Mouse (Mus musculus): Measurements from ENCODE around the gene Tceal7. TPM values are rescaled to one million over a fixed set of nuclear protein-coding genes. Genes with fewer than 3 reads are reported as not detected.
A peak's percentile ranks its signal among the peaks of the same experiment; 100 is the strongest.
"Not testable (repeated sequence)": the region's sequence is repeated elsewhere in the genome, so short reads cannot be mapped to it uniquely, and the experiment has no call there.

Gene Tceal7
- total RNA-seq (2021) (not detected), polyA plus RNA-seq (2012; rRNA removed) (not detected in 2 replicates)
- long read RNA-seq: 0 reads

DNA sequence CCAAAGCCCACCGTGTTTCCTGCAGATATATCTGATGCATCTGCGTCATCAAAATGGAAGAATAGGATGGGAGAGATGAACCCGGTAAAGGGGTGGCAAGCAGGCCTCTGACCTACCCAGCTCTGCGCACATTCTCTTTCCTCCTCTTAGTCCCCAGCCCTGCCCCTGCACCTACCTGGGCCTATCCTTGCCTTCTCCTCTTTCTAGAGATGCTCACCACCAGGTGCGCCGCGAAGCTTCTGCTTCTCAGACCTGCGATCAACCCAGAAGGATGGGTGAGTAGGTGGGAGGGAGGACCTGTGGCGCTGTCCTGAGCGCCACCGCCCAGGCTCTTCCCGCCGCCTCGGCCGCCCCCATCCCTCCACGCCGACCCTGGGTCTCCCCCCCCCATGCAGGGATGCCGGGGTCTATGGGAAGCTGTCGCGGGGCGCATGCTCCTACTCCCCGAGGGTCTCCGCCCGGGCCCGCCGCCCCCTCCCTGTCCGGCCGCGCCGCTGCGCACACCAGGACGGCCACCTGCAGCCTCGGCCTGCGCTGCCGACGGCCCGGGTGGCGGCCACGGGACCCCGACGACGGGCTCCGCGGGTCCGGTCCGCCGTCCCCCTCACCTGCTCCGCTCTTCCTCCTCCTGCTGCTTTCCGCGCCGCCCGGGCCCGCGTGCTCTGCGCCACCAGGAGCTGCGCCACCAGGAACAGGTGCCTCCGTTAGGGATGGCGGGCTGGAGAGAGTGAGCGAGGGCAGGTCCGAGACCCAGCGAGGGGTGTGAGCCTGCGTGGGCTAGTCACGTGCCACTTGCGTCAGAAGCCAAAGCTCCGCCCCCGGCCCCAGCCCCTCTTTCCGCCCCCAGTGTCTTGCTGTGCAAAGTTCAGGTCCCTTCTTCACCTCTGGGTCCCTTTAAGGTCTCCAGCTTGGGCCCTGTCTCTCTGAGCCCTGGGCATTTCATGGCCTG is at the start of gene Tceal7, which contains the start of gene Bex1:
Tceal7 (plus strand) TSS at position 51 of the 949 bp plus-strand sequence.
Bex1 (minus strand) TSS at position 785 of the 949 bp plus-strand sequence.
- DNase-seq: not testable (repeated sequence)

DNA sequence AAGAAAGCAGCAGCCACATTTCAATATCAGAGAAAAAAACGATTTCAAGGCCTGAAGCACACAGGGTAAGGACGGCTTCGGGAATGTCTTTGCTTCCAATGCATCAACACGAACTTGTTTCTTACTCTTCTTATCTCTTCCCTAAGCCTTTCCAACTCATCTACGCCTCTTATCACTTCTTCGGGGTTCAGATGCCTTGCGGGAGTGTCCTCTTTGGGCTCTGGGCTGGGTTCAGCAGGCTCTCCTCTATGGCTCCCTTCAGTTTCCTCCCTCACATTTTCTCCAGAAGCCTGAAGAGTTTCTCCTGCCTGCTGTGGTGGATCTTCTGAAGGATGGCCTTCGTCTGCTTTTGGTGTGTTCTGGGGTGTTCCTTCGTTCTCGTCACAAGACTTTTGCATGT is 44.0 kb upstream of the Tceal7 start:
- DNase-seq: peak; percentile 1

DNA sequence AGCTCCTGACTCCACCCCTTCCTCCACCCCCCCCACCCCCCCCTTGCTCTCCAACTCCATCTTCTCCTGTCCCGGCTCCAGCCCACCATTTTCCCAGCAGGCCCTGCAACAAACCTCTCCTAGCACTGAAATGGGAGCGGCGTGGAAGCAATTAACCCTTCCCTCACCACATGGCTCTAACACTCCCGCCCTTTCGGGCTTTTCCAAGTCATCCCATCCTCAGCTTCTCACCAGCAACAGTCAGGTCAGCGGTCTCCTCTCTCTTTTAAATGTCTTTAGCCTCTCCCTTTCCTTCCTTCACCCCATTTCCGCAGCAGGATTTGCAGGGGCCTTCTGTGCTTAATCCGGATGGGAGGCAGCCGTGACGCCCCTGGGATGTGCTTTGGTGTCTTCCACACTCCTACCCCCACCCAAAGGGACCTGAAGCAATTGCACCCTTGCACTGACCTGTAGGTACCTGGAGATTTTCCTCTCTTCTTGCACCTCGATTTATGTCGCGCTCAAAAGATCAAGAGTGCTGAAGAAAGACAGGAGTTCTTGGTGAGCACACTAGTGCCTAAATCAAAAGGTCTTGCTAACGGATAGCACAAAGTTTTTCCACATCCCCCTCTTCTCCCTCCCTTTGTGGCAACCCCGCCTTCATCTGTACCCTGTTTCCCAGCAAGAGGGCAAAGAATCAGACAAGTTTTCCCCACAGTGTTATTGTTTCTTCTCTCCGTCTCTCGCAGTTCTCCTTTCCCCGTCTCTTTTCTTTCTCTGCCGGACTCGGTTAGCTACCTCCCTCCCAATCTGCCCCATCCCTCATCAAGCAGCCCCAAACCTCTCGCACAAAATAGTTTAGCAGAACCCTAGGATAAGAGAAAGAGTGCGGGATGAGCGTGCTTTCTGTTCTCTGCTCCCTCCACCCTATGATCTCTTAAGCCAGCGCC is 43.1 kb upstream of the Tceal7 start:
- peak; percentile 59 for DNase-seq

DNA sequence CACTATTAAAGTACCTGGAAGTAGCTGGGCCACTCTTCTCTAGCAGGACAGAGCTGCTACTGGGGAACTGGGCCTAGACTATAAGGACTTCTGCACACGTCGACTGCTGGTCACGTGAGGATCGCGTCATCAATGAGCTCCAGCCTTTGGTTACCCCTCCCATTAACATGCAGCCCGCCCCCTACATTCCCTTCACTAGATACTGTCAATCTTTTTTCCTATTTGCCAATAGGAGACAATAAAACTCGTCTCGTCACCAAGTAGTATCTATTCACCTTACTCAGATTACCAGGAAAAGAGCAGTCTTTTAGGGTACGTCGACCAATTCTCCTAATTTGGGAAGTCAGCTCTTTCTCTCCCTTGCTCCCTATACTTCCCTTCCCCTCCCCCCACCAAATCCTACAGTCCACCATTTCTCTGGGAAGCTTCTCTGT is 42.4 kb upstream of the Tceal7 start, which contains the start of gene Tceal8:
Tceal8 (minus strand) TSS at position 225 of the 434 bp plus-strand sequence.
- peak; percentile 80 for DNase-seq

DNA sequence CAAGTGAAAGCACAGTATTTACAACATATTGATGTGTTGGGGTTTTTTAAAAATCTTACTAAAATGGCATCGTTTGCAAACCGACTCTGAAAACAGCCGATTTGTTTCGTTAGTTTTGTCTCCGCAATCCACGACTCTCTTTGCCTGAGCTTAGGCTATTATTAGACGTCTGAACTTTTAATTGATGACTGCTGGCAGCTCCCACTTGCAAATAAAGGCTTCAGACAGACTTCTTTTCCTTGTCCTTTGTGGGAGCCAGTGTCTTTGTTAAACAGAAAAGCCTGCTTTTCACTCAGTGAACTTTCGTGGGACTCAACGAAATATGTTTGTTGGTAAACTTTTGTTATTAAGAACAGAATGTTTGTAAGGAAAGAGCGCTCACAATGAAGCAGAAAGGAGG is 41.8 kb upstream of the Tceal7 start:
- peak; percentile 6 for DNase-seq

DNA sequence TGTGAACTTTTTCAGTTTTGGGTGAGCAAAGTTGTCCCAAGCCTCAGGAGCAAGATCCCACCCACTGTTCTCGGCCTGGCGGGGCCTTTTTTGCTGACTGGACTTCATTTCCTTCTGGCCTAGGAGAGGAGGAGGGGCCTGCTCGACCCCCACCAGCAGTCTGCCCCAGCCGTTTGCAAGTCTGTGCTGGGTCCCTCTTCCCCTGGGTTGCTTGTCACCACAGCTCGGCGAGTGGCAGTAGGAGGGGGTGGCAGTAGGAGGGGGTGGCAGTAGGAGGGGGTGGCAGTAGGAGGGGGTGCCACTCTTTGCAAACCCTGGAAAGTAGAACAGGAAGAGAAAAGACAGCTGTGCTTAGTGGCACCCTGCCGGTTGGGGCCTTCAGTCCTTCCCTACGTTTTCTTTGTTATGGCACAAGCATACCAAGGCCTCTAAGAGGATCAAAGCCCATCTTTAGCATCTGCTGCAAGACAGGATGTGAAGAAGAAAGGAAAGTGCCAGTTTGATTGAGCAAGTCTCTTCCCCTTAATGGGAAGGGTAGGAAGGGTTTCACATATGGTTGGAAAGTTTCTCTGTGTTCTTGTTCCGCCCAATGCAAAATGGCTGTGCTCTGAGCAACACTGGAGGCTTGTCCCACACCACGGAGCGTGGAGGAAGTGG is 33.6 kb upstream of the Tceal7 start:
- no peak for DNase-seq

DNA sequence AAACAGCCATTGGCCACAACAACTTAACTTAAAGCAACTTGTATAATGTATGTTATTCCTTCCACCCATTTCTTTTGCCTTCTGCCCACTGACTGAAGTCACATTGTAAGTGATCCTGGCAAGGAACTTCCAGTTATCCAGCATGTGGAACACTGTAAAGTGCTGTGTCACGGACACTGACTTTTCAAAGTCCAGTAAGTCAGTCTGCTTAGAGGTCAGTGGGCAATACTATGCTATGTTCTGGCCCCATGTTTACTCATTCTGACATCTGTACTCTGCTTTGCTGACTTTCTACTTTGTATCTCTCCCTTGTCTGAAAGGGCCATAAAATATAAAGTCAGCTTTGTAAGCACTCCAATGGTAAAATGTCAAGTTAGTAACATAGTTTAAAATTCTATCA is 31.5 kb upstream of the Tceal7 start:
- DNase-seq: no peak

DNA sequence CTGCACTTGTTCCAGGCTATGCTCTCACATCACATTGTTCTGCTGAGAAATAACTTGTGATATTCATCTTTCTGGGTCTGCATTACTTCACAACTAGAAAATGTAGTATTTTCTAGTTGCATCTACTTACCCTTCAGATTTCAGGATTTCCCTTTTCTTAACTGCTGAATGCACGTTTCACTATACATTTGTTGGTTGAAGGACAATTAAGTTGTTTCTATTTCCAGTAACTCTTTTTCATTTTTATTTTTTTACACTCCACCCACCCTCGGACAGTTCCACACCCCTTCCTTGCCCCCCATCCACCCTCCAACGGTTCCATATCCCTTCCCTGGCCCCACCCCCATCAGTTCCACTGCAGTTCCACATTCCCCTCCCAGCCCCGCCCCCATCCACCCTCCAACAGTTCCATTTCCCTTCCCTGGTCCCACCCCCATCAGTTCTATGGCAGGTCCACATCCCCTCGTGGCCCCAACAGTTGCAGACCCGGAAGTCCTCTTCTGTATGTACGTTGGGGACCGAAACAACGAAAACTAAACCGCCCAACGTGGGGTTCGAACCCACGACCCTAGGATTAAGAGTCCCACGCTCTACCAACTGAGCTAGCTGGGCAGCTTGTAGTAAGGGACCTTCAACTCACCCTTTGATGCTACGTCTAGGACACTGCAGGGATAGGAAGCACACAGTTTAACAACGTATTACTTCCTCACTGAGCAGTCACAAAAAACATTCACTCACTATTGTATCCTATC is 19.2 kb upstream of the Tceal7 start:
- DNase-seq: no peak

DNA sequence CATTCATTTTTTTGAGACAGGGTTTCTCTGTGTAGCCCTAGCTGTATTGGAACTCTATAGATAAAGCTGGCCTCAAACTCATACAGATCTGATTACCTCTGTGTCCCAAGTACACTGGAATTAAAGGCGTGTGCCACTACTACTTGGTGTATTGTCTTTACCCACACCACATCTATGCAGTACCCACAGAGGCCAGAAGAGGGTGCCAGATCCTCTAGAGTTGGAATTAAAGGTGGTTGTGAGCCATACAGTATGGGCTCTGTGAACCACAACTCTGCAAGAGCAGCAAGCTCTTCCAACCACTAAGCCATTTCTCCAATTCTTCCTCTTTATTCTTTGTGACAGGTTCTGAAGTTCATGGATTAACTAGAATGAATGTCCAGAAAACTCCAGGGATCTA is 17.7 kb upstream of the Tceal7 start:
- DNase-seq: peak; percentile 25

DNA sequence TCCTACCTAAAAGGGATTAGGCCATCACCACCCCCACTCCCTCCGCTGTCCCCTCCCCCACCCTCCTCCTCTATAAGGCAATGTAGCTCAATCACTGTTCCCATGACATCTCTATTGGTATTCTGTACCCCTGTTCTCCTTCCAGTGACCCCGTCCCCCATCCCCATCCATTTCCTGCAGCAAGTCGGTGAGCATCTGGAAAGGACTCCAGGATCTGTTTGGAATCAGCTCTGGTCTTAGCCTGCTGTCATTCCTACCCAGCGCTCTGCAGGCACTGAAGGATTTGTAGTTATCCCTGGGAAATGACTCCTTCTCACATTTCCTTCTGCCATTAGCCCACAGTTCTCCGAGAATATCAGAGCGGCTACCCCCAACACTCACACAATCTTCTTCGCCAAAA is 11.3 kb upstream of the Tceal7 start:
- DNase-seq: no peak

DNA sequence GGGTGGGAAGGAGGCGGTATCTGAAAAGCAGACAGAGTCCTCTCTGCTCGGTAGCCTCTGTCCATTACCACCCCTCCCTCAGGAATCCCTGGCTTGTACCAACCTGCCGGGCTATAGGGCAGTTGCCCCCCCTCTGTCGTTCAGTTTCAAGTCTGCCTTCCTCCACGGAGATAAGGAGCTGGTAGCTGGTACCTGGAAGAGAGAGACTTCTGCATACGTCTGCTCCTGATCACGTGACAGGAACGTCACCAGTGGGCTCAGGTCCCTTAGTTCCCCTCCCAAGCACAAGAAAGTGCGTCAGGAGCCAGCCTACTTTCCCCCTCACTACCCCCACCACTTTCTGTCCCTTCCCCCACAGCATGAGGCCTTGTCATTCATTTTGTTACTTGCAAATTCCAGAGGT is 10.9 kb upstream of the Tceal7 start, which contains the start of gene Tceal5:
Tceal5 (minus strand) TSS at position 213 of the 403 bp plus-strand sequence.
- no peak for DNase-seq

DNA sequence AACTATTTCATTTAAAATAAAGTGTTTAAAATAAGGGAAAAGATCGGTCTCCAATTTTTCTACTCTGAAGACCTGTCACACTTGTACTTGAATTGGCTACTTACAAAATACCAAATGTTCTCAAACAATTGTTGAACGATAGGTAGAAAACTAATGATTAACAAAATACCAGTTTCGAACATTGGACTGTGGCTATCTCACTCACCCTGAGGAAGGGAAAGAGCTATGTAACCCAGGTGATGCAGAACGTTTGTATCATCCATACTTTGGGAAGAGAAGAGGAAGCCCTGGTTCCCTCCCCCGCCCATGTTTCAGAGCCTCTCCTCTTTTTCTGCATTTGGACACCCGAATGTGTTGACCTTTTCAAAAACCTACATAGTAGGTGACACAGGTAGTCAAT is 10.2 kb upstream of the Tceal7 start:
- DNase-seq: no peak

DNA sequence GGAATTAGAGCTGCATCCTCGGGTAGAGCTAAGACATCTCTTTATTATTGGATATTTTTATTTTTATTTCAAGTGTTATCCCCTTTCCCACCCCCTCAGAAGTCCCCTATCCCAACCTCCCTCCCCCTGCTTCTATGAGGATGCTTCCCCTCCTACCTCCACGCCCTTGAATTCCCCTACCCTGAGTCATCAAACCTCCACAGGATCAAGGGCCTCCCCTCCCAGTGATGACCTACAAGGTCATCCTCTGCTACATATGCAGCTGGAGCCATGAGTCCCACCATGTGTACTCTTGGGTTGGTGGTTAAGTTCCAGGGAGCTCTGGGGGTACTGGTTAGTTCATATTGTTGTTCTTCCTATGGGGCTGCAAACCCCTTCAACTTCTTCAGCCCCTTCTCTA is 1.2 kb upstream of the Tceal7 start:
- no peak for DNase-seq

DNA sequence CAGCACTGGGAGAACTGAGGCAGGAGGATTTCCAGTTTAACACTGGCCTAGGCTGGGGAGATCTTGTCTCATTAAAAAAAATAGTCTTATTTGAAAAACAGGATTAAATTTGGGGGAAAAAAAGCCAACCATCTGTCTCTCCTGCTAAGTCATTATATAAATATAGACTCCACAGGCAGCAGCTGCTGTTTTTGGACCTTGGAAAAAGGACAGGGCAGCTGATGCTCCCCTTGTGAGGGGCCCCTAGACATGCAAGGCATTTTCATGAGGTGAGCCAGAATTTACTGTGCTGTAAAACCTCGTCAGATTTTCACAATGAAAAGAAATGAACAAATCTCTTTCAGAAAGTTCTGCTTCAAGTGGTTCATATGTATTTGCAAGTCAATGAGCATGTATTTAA is 1.7 kb downstream of the Tceal7 start:
- DNase-seq: no peak

DNA sequence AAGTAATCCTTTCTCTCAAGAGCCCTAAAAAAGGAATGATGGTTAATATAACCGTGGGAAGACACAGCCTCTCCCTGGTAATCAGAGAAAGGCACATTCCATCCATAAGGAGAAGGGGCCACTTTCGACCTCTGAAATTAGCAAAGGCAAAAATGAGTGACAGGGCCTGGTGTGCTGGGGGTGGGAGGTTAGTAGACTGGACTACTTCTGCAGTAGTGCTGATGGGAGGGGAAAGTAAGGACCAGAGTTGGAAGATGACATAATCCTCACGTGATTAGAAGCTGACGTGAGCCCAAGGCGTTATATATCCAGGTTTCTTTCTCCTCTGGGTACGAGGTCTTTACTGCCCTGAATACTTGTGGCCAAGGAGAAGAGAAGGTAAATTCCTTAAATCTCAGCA is 9.1 kb downstream of the Tceal7 start:
- DNase-seq: no peak

DNA sequence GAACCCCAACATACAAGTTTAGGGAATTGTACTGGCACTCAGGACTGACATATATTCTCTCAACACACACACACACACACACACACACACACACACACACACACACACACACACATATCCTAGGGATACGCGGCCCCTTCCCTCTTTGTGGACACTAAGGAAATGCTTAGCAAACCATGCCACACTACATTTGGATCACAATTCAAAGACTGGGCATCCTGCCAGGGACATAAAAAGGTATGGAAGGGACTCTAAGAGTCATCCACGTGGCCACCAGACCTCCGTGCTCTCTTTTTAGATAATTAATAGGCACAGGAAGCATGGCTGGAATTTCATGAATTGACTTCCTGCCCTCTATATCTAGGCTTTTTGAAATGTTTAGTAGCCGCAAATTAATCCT is 13.2 kb downstream of the Tceal7 start:
- DNase-seq: peak; percentile 14

DNA sequence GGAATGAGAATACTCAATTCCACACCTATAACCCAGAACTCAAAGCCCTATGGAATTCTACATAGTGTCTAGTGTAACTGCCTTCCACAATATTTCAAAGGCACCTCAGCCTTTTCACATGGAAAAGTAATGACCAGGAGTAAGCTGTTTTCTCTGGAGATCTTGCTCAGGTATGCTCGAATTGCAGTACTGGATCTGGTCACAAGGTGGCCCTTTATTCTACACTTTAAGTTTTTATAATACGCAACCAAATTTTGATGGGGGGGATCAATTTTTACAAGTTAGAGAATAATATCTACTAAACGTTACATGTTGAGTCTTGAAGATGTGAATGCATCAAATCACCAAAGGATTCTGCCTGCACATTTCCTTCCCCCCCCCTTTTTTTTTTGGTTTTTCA is 23.5 kb downstream of the Tceal7 start:
- no peak for DNase-seq

DNA sequence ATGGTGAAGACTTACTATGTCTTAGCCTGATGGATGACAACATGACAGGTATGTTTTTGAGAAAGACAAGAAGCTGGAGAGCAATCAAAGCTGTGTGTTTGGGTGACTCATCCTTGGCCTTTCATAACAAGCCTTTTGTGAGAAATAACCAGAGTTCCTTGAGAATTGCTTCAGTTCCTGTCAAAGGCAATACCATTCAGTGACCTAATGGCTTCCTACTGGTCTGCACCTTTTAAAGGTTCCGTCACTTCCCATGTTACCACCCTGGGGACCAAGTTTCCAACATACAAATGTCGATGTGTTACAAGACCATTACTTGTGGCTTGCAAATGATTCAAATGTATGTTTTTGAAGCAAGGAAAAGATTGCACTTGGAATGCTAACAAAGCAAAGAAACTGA is 28.6 kb downstream of the Tceal7 start:
- peak; percentile 7 for DNase-seq

DNA sequence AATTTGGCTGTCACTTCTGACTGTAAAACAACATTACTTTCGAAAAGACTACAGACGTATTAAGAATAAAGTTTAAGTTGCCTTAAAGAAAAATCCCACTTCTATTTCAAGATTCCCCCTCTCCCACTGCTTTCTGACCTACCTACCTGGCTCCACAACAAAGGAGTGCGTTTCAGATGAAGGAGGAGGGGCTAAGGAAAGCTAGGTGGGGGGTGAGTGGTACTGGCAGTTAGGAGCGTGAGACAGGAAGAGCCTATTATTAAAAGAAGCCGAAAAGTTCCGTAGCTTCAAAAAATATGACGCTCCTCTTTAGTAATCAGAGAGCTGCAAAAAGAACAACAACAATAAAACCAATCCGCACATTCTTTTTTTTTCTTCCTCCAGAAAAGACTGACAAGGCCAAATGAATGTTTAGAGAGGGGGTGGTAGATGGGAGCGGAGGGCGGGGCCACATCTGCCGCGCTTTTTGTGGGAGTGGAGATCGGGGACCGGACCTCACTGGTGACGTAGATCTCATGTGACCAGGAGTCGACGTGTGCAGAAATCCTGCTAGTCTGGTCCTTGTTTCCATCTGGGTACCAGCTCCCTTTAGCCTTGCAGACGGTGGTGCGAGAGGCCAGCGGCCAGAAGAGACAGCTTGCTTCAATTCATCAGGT is 30.1 kb downstream of the Tceal7 start, which contains the start of gene Tceal9:
Tceal9 (plus strand) TSS at position 506 of the 656 bp plus-strand sequence.
- DNase-seq: peak; percentile 87

DNA sequence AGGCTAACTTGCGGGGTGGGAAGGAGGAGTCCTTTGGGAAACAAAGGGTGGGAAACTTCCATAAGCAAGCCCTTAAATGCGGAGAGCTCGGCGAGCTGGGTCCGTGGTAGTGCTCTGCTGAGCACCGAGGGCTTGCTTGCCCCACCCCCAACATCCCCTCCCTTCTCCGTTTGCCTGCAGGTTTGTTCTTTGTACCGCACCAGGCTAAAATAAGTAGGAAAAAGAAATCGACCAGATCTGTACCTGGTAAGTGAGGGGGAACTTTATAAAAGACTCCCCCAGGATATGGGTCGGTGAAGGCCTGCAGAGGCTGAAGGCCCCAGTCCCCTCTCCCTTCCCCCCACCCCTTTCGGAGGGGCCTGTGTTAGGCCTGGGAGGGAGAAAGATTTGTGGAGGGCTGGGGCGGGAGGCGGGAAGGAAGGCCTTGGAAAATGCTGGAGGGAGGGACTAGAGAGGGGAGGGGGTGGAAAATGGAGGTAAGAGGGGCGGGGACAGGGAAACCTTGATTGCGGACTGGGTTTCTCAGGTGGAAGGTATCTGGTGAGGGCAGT is 31.0 kb downstream of the Tceal7 start:
- DNase-seq: peak; percentile 36
